Mouse (Mus musculus) intestine, postnatal 0 days (tissue): ENCODE measurements at regions not wholly inside any gene's neighbourhood (a gene's known extent, or its start where the extent isn't known, plus 50 kb on each side); places are given as distances from the start of the nearest gene placed in this dataset.

Source experiments
- ATAC-seq: fragments of 200-750 bp; cut with Nextera tagmentation; 2 replicates; pipeline ENCODE4 v1.8.0; 2017; ENCODE audit warnings: mild to moderate bottlenecking, moderate TSS enrichment, moderate library complexity
- H3K27ac ChIP-seq: fragments of 300-500 bp; sonication (generic); 2 replicates; pipeline ENCODE4 v1.5.1; 2014; ENCODE audit warnings: mild to moderate bottlenecking, low read depth, low read length, moderate library complexity
- H3K27me3 ChIP-seq: fragments of 300-500 bp; sonication (generic); replicated peaks from 2 replicates; pipeline ENCODE4 v1.6.1; 2014; ENCODE audit warnings: low read length, mixed read lengths; ENCODE audit not compliant: control insufficient read depth, insufficient read depth
- H3K36me3 ChIP-seq: fragments of 300-500 bp; sonication (generic); 2 replicates; pipeline ENCODE4 v1.6.1; 2014; ENCODE audit warnings: mild to moderate bottlenecking, moderate library complexity; ENCODE audit not compliant: control insufficient read depth, insufficient read depth
- H3K4me1 ChIP-seq: fragments of 300-500 bp; sonication (generic); replicated peaks from 2 replicates; pipeline ENCODE4 v1.6.1; 2014; ENCODE audit warnings: antibody characterized with exemption, low read length, mixed read lengths; ENCODE audit not compliant: control insufficient read depth, insufficient read depth
- H3K4me2 ChIP-seq: fragments of 300-500 bp; sonication (generic); replicated peaks from 2 replicates; pipeline ENCODE4 v1.6.1; 2014; ENCODE audit warnings: low read depth, mild to moderate bottlenecking, moderate library complexity
- H3K4me3 ChIP-seq: fragments of 300-500 bp; sonication (generic); 2 replicates; pipeline ENCODE4 v1.5.1; 2014; ENCODE audit warnings: low read depth, low read length
- H3K9ac ChIP-seq: fragments of 300-500 bp; sonication (generic); 2 replicates; pipeline ENCODE4 v1.6.1; 2014; ENCODE audit warnings: mild to moderate bottlenecking, low read depth, low read length
- H3K9me3 ChIP-seq: fragments of 300-500 bp; sonication (generic); 2 replicates; pipeline ENCODE4 v1.6.1; 2016; ENCODE audit warnings: mixed run types; ENCODE audit not compliant: control insufficient read depth
- CTCF ChIP-seq: sonication (generic); IDR thresholded peaks from 2 replicates; pipeline ENCODE4 v1.5.1; 2016; ENCODE audit warnings: low read depth, mild to moderate bottlenecking, control low read depth, antibody characterized with exemption, moderate library complexity
- WGBS: fragments of 180-500 bp; shearing (Covaris S2); extraction: QIAGEN DNeasy Blood & Tissue Kit; methylation state at CpG from one replicate; pipeline ENCODE4 v1.1.7; 2014; 5-methylcytosine and 5-hydroxymethylcytosine counted together

DNA sequence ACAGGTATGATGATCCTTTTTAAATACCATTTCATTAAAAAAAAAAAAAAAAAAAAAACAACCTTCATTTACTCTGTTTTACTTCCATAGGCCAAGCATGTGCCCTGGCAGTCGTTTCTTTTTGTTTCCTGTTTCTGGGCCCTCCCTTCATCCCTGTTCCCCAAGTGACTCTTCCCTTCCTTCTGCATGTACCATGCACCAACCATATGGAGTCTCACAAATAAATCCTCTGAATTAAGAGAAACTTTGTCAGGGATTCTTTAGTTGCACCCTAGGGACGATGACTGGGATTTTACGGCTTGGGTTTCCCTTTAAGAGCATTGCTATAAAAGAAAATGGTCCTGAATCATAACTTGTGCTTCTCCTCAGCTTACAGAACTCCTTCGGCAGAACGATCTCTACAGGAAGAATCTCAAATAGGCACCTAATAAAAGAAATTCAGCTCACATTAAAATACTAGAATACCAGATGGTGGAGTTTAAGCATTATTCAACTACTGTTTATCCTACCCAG is 75.1 kb upstream of the Pja2 start:
- H3K9me3 ChIP-seq, result no peaks in the 10 kb centered on the region
- H3K4me3 ChIP-seq, result no peak overlapping the region
- TF ChIP-seq CTCF, result no peak
- H3K27me3 ChIP-seq, result no peaks in the 10 kb centered on the region
- no peak for ATAC-seq
- H3K36me3 ChIP-seq, result no peaks in the 10 kb centered on the region
- no peak overlapping the region for H3K9ac ChIP-seq
- H3K4me2 ChIP-seq, result no peak overlapping the region
- no peaks in the 10 kb centered on the region for H3K4me1 ChIP-seq
- no peak overlapping the region for H3K27ac ChIP-seq
- 62% methylated on average over 5 of the region's 5 CpGs for WGBS

DNA sequence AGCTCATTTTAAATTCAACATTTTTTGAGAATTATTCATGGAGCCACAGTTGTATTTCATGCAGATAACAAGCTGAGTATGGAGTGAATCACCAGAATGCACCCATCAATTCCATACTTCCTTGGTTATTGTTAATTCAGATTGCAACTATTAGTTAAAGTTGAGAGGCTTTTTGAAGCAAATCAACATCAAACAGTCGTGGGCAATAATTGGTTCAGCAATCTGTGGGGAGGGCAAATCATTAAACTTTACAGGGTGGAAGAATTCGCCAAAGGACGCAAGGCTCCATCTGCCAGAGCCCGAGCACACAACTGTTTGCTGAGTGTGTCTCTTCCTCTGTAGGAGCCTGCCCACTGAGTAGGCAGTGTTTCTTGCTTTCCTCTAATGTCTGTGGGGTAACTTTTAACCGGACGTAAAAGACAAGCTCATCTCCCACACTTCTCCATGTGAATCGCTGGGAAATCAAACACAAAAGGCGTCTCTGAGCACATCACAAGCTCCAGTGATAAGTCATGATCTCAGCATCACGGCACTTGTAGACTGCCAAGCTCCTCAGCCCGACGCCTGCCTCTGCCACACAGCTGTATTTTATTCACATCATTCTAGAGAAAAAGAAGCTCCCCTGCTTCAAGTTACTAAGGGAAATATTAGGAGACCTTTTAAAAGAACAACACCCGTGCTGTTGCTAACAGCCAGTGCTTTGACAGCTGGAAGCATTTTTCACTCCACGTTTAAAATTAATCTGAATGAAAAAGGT is 75.7 kb upstream of the Pja2 start:
- Histone ChIP-seq H3K9ac (no peak overlapping the region), H3K27ac (no peak overlapping the region), H3K4me3 (no peak overlapping the region), H3K4me1 (no peaks in the 10 kb centered on the region), H3K9me3 (no peaks in the 10 kb centered on the region), H3K4me2 (no peak overlapping the region), H3K27me3 (no peaks in the 10 kb centered on the region), H3K36me3 (no peaks in the 10 kb centered on the region)
- ATAC-seq, result no peak
- no peak for TF ChIP-seq CTCF
- WGBS, result 58% methylated on average over 13 of the region's 13 CpGs

DNA sequence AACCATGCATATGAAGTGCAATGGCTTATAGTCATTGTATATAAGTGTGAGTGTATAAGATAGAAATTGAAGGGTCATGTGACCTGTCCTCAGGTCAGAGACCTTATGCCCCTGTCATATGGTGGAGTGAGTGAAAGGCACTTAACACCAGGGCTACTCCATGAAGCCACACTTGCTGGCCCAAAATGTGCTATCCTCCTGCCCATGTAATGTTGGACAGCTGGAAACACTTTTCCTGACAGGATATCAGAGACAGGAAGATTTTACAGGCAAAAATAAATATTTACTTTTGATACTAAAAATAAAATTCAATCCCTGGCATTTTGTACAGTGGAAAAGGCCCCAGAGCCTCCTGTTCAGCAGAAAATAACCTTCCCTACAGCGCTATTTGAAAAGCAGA is 94.1 kb upstream of the Pja2 start:
- no peaks in the 10 kb centered on the region for H3K27me3 ChIP-seq
- H3K4me1 ChIP-seq, result no peaks in the 10 kb centered on the region
- no peak overlapping the region for H3K4me3 ChIP-seq
- H3K9ac ChIP-seq, result no peak overlapping the region
- no peak overlapping the region for H3K4me2 ChIP-seq
- ATAC-seq, result no peak
- no peak for TF ChIP-seq CTCF
- no peak overlapping the region for H3K27ac ChIP-seq
- H3K36me3 ChIP-seq, result no peaks in the 10 kb centered on the region
- 68% methylated on average over 1 of the region's 1 CpGs for WGBS
- H3K9me3 ChIP-seq, result no peaks in the 10 kb centered on the region

DNA sequence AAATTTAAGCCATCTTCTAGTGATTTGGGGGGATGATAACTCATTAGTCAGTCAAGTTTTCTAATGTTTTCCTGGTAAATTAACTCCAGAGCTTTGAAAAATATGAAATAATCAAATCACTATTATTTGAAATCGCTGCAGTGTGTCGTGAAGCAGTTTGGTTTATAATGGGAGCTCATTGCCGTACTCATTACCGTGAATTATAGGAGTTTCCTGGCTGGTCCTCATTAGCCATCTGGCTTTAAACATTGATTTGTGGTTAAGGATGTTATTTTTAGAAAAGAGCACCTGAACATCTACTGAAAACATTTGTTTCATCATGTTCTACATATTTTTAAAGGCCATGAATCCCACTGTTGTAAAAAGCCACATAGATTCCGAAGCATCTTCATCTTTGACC is 94.8 kb upstream of the Pja2 start:
- WGBS, result 78% methylated on average over 5 of the region's 5 CpGs
- no peaks in the 10 kb centered on the region for H3K4me1 ChIP-seq

DNA sequence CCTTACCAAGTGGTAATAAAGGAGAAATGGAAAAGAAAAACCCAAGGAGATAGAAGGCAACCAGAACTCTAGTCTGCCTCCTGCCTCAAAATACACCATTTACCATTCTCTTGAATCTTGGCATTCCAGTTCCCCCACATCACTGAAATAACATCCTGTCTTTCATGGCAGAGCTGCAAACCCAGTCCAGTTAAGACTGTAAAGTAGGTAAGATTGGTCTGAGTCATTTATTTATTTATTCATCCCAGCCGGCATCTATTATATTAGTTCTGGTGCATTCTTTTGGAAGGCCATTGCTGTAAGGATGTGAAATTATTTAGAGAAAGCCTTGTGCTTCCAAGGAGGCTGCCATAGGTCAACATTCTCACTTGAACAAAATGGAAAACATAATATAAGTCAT is 107.9 kb upstream of the Pja2 start:
- no peaks in the 10 kb centered on the region for H3K27me3 ChIP-seq
- no peaks in the 10 kb centered on the region for H3K36me3 ChIP-seq
- no peak for TF ChIP-seq CTCF
- H3K4me1 ChIP-seq, result no peaks in the 10 kb centered on the region
- no peak overlapping the region for H3K9ac ChIP-seq
- H3K4me2 ChIP-seq, result no peak overlapping the region
- H3K27ac ChIP-seq, result no peak overlapping the region
- H3K4me3 ChIP-seq, result no peak overlapping the region
- no peaks in the 10 kb centered on the region for H3K9me3 ChIP-seq
- ATAC-seq, result no peak
- WGBS, result 65% methylated on average over 1 of the region's 1 CpGs

More for the DNA sequence above, 94.8 kb upstream of the Pja2 start:
- Histone ChIP-seq H3K4me2 (no peak overlapping the region), H3K4me3 (no peak overlapping the region), H3K9ac (no peak overlapping the region), H3K27me3 (no peaks in the 10 kb centered on the region), H3K9me3 (no peaks in the 10 kb centered on the region), H3K27ac (no peak overlapping the region), H3K36me3 (no peaks in the 10 kb centered on the region)
- no peak for ATAC-seq
- no peak for TF ChIP-seq CTCF

DNA sequence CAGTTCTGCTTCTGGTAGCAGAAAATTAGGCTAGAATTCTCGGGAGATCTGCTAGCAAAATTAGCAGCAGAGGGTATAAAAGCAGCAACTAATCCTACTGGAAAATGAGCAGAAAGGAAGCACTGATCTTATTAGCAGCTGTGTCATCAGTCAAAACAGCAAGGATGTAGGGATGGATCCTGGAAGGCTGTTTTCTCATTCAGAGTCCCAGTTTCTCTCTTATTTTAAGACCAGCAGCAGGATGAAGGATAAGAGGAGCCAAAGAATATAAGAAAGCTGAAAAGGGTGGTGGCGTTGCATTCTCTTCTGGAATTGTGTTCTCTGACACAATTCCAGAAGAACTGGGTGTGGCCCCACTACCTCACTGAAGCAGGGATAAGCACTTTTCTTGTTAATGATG is 123.0 kb upstream of the Pja2 start:
- Histone ChIP-seq H3K4me3 (no peak overlapping the region), H3K4me1 (no peaks in the 10 kb centered on the region), H3K27ac (no peak overlapping the region), H3K36me3 (no peaks in the 10 kb centered on the region), H3K9me3 (no peaks in the 10 kb centered on the region), H3K4me2 (no peak overlapping the region), H3K9ac (no peak overlapping the region), H3K27me3 (no peaks in the 10 kb centered on the region)
- WGBS, result 60% methylated on average over 2 of the region's 2 CpGs
- TF ChIP-seq CTCF, result no peak
- no peak for ATAC-seq
